In genomic region chr9:83807562-83807961, GRCm38 (mm10) we compare ENCODE assay signal across 9 mouse cellular contexts. TPM values are rescaled to one million over a fixed set of nuclear protein-coding genes. Genes with fewer than 3 reads are reported as not detected.
DNase-seq lines count a peak whose midpoint lies in the region; ATAC-seq and TF ChIP-seq lines count a peak whose summit lies in the region.
"Had no signal": no experiment of that assay in that cellular context is flagged by ENCODE, and none has a peak within 500 bp of the region (broad histone marks: within the 10 kb centered on the region; RNA-seq: fewer than 3 reads in every experiment).

No protein-coding gene starts in this region.

- peaks cover 7% of the 10 kb centered on the region; the same call in 1 of the 2 replicates for H3K4me1 ChIP-seq in kidney, postnatal 0 days (replicated peaks; ENCODE audit: insufficient read depth, low read length)
- H3K4me1 ChIP-seq in kidney, embryonic 14.5 days (ENCODE audit: control insufficient read depth, insufficient read depth, low read length): no peaks in the 10 kb centered on the region
- peaks cover 34% of the 10 kb centered on the region for H3K4me1 ChIP-seq in forebrain, embryonic 13.5 days

- no peak overlapping the region for H3K4me3 ChIP-seq in kidney, postnatal 0 days (replicated peaks; ENCODE audit: low read depth, low read length)
- no peak overlapping the region for H3K4me3 ChIP-seq in kidney, embryonic 14.5 days (ENCODE audit: low read length)
- H3K4me3 ChIP-seq in forebrain, embryonic 13.5 days: no peak overlapping the region
- H3K4me3 ChIP-seq: embryonic facial prominence, embryonic 15.5 days had no signal

- peak; percentile 76 for DNase-seq in kidney, postnatal 0 days (ENCODE audit: low spot score)
- peak; percentile 60 for DNase-seq in CD4-positive helper T cell, adult 2 months (ENCODE audit: low read depth, low spot score)
- peak; percentile 26 for DNase-seq in MEL-GATA-1-ER (ENCODE audit: extremely low read depth, low read depth)
- peak; percentile 40 to 61 for DNase-seq in cerebellum, postnatal 36 days
- peak; percentile 48 to 76 for DNase-seq in kidney, postnatal 36 days
- DNase-seq in natural killer cell, adult 2 months (ENCODE audit: low spot score in 2 of 2): peak; percentile 27 to 41

- no peak; the same call in 1 of the 2 replicates for ATAC-seq in kidney, postnatal 0 days (replicated peaks; ENCODE audit: low FRiP score, low read depth)
- no peak for ATAC-seq in kidney, embryonic 14.5 days (ENCODE audit: low FRiP score, low TSS enrichment)
- no peak for ATAC-seq in forebrain, embryonic 13.5 days

- no peaks in the 10 kb centered on the region for H3K9me3 ChIP-seq in kidney, postnatal 0 days (replicated peaks; ENCODE audit: low read length)
- H3K9me3 ChIP-seq in kidney, embryonic 14.5 days (ENCODE audit: control insufficient read depth, low read length): no peaks in the 10 kb centered on the region
- H3K9me3 ChIP-seq in forebrain, embryonic 13.5 days (replicated peaks): no peaks in the 10 kb centered on the region
- H3K9me3 ChIP-seq: embryonic facial prominence, embryonic 15.5 days had no signal

- H3K36me3 ChIP-seq in kidney, postnatal 0 days (ENCODE audit: insufficient read depth, low read length): no peaks in the 10 kb centered on the region
- no peaks in the 10 kb centered on the region for H3K36me3 ChIP-seq in kidney, embryonic 14.5 days (ENCODE audit: control insufficient read depth, insufficient read depth, low read length)
- H3K36me3 ChIP-seq in forebrain, embryonic 13.5 days (ENCODE audit: poor library complexity, severe bottlenecking): no peaks in the 10 kb centered on the region
- H3K36me3 ChIP-seq: embryonic facial prominence, embryonic 15.5 days had no signal

- no peak overlapping the region for H3K9ac ChIP-seq in kidney, postnatal 0 days (ENCODE audit: low read depth, low read length)
- H3K9ac ChIP-seq in kidney, embryonic 14.5 days (ENCODE audit: low read depth, low read length): no peak overlapping the region
- no peak overlapping the region for H3K9ac ChIP-seq in forebrain, embryonic 13.5 days
- H3K9ac ChIP-seq: embryonic facial prominence, embryonic 15.5 days had no signal

- no peak overlapping the region for H3K27ac ChIP-seq in kidney, postnatal 0 days
- no peak overlapping the region for H3K27ac ChIP-seq in kidney, embryonic 14.5 days (ENCODE audit: low read depth, low read length)
- no peak overlapping the region for H3K27ac ChIP-seq in forebrain, embryonic 13.5 days
- H3K27ac ChIP-seq: embryonic facial prominence, embryonic 15.5 days had no signal

- H3K4me2 ChIP-seq in kidney, postnatal 0 days (ENCODE audit: low read length): no peak overlapping the region
- no peak overlapping the region for H3K4me2 ChIP-seq in kidney, embryonic 14.5 days (replicated peaks; ENCODE audit: low read depth, low read length)
- no peak overlapping the region for H3K4me2 ChIP-seq in forebrain, embryonic 13.5 days
- H3K4me2 ChIP-seq: embryonic facial prominence, embryonic 15.5 days had no signal

- no peaks in the 10 kb centered on the region for H3K27me3 ChIP-seq in kidney, postnatal 0 days (ENCODE audit: insufficient read depth, low read length)
- peaks cover 6% of the 10 kb centered on the region for H3K27me3 ChIP-seq in kidney, embryonic 14.5 days (ENCODE audit: control insufficient read depth, insufficient read depth, low read length)
- H3K27me3 ChIP-seq in forebrain, embryonic 13.5 days: no peaks in the 10 kb centered on the region
- H3K27me3 ChIP-seq: embryonic facial prominence, embryonic 15.5 days had no signal

- WGBS in kidney, postnatal 0 days: 7% methylated on average over 2 of the region's 2 CpGs
- WGBS in kidney, embryonic 14.5 days: 10% methylated on average over 2 of the region's 2 CpGs
- WGBS in forebrain, embryonic 13.5 days: 4% methylated on average over 2 of the region's 2 CpGs

- TF ChIP-seq CTCF in kidney, postnatal 0 days (IDR thresholded peaks at IDR 0.05; ENCODE audit: low read depth): peak; percentile 71

RNA-seq across cellular contexts. Expression of gene Elovl4, which starts 1.5 kb away (rescaled TPM):
- 5.5 TPM in 2 replicates for polyA plus RNA-seq in kidney, postnatal 0 days (2015; fragmentation: Nextera tagmentation; extraction: Ambion mirVana)
- polyA plus RNA-seq in kidney, embryonic 14.5 days (2014; fragmentation: Nextera tagmentation; extraction: Ambion mirVana): 5.7 and 8.7 TPM in 2 replicates
- 49.1 and 55.2 TPM in 2 replicates for polyA plus RNA-seq in forebrain, embryonic 13.5 days (2015; fragmentation: Nextera tagmentation; extraction: Ambion mirVana)

RNA-seq across cellular contexts. Expression of gene Ttk, which starts 26.9 kb away (rescaled TPM):
- polyA plus RNA-seq in kidney, postnatal 0 days (2015; fragmentation: Nextera tagmentation; extraction: Ambion mirVana): 11.5 and 14.8 TPM in 2 replicates
- 29.2 and 37.0 TPM in 2 replicates for polyA plus RNA-seq in kidney, embryonic 14.5 days (2014; fragmentation: Nextera tagmentation; extraction: Ambion mirVana)
- polyA plus RNA-seq in forebrain, embryonic 13.5 days (2015; fragmentation: Nextera tagmentation; extraction: Ambion mirVana): 33.8 and 35.8 TPM in 2 replicates

Comparison
In these comparisons a context has a peak if more than half of its experiments do, and no peak if none do; other contexts are left out.
1. DNase-seq: peak in every context shown above with its lines; median percentile 76 in kidney, postnatal 0 days; 62 in kidney, postnatal 36 days; 60 in CD4-positive helper T cell, adult 2 months; 50 in cerebellum, postnatal 36 days; 34 in natural killer cell, adult 2 months; 26 in MEL-GATA-1-ER.